Mouse (Mus musculus): ENCODE results near the gene Map3k10. TPM values are rescaled to one million over a fixed set of nuclear protein-coding genes. Genes with fewer than 3 reads are reported as not detected.

Map3k10 gene
- total and polyA plus RNA-seq, 3 experiments, result 7.8 to 16.7 (median 8.2) TPM

GRCm38 (mm10) chr7:27696711-27697110 lies 22.3 kb upstream of the Map3k10 start:
- in situ Hi-C loops (cut with MboI; ENCODE audit: low pct_ligation_motif_present, low pct_unique_long_range_greater_than_20kb, low sequenced_read_pairs) (no loop called here), dilution Hi-C loops (cut with MboI; ENCODE audit: extremely low pct_ligation_motif_present, extremely low pct_unique_long_range_greater_than_20kb, low sequenced_read_pairs) (no loop called here)
- no peak for DNase-seq (ENCODE audit: extremely low read depth)

GRCm38 (mm10) chr7:27691076-27691475 lies 16.7 kb upstream of the Map3k10 start:
- Histone ChIP-seq H3K79me2 (replicated peaks; ENCODE audit: control insufficient read depth, extremely low read depth, insufficient read depth, poor library complexity, severe bottlenecking) (no peaks in the 10 kb centered on the region), H3K27me3 (replicated peaks) (no peaks in the 10 kb centered on the region), H3K9me3 (replicated peaks; ENCODE audit: low read length) (no peaks in the 10 kb centered on the region), H3K4me1 (ENCODE audit: control insufficient read depth in 1 of 2, insufficient read depth in 2 of 2) (peaks cover 8 to 15% of the 10 kb centered on the region in 2 experiments), H3K9ac (ENCODE audit: insufficient read depth, low read depth) (no peak overlapping the region), H3K27ac (ENCODE audit: insufficient read depth, low read depth) (no peak overlapping the region), H3K36me3 (replicated peaks in 1 of 2; ENCODE audit: control insufficient read depth in 1 of 2, insufficient read depth in 1 of 2, low read length in 1 of 2) (no peaks in the 10 kb centered on the region), H3K4me3 (replicated peaks in 1 of 3; ENCODE audit: low read depth in 2 of 3, low read length in 2 of 3, poor library complexity in 1 of 3) (no peak overlapping the region), H3K4me2 (ENCODE audit: insufficient read depth, low read depth, poor library complexity, severe bottlenecking) (no peak overlapping the region)
- dilution Hi-C loops (cut with MboI; ENCODE audit: extremely low pct_ligation_motif_present, extremely low pct_unique_long_range_greater_than_20kb, low sequenced_read_pairs), result no loop called here
- DNase-seq (ENCODE audit: extremely low read depth), result peak; percentile 62
- no peak for TF ChIP-seq ELF1 (IDR thresholded peaks at IDR 0.05; ENCODE audit: low read depth, low read length)
- no peak for TF ChIP-seq TCF12 (IDR thresholded peaks at IDR 0.05; ENCODE audit: low read depth, low read length)
- TF ChIP-seq JUND (conservative IDR thresholded peaks at IDR 0.05; ENCODE audit: low read depth, low read length), result no peak
- TF ChIP-seq CHD2 (IDR thresholded peaks at IDR 0.05; ENCODE audit: low read length), result no peak
- no peak for TF ChIP-seq KAT2A (IDR thresholded peaks at IDR 0.05; ENCODE audit: insufficient replicate concordance, low read length)
- no peak for TF ChIP-seq UBTF (IDR thresholded peaks at IDR 0.05; ENCODE audit: low read depth, low read length)
- no peak for TF ChIP-seq PAX5 (IDR thresholded peaks at IDR 0.05; ENCODE audit: low read length)
- peak; percentile 56 to 83 for TF ChIP-seq CTCF (conservative IDR thresholded peaks at IDR 0.05 in 1 of 2, IDR thresholded peaks at IDR 0.05 in 1 of 2; ENCODE audit: low read depth in 2 of 2, low read length in 2 of 2)
- no peak for TF ChIP-seq JUN (IDR thresholded peaks at IDR 0.05; ENCODE audit: insufficient read depth, low read depth, low read length)
- TF ChIP-seq USF1 (IDR thresholded peaks at IDR 0.05; ENCODE audit: low read depth, low read length), result no peak
- no peak for TF ChIP-seq GABPA (IDR thresholded peaks at IDR 0.05; ENCODE audit: insufficient replicate concordance, low read depth, low read length)
- TF ChIP-seq MXI1 (IDR thresholded peaks at IDR 0.05; ENCODE audit: low read depth, low read length), result no peak
- no peak for TF ChIP-seq EP300 (IDR thresholded peaks at IDR 0.05; ENCODE audit: low read length)
- TF ChIP-seq SIN3A (IDR thresholded peaks at IDR 0.05; ENCODE audit: low read length), result no peak
- no peak for TF ChIP-seq MAZ (IDR thresholded peaks at IDR 0.05; ENCODE audit: low read depth, low read length)
- TF ChIP-seq RAD21 (IDR thresholded peaks at IDR 0.05; ENCODE audit: low read depth, low read length), result peak; percentile 74
- TF ChIP-seq SMC3 (IDR thresholded peaks at IDR 0.05; ENCODE audit: low read depth, low read length), result peak; percentile 73
- TF ChIP-seq BHLHE40 (IDR thresholded peaks at IDR 0.05; ENCODE audit: low read depth, low read length), result no peak
- TF ChIP-seq HCFC1 (IDR thresholded peaks at IDR 0.05; ENCODE audit: low read depth, low read length), result no peak
- 0 out of 2 replicates have a peak, but pooled peaks have one; percentile 10 for TF ChIP-seq MYC (IDR thresholded peaks at IDR 0.05; ENCODE audit: low read depth, low read length)
- TF ChIP-seq MAFK (IDR thresholded peaks at IDR 0.05; ENCODE audit: insufficient replicate concordance, low read length), result no peak
- TF ChIP-seq USF2 (conservative IDR thresholded peaks at IDR 0.05; ENCODE audit: low read depth, low read length), result no peak
- no peak for TF ChIP-seq ZKSCAN1 (IDR thresholded peaks at IDR 0.05; ENCODE audit: borderline replicate concordance, low read depth, low read length)
- TF ChIP-seq NELFE (IDR thresholded peaks at IDR 0.05; ENCODE audit: low read depth, low read length), result no peak
- no peak for TF ChIP-seq ZMIZ1 (IDR thresholded peaks at IDR 0.05; ENCODE audit: low read depth, low read length)
- TF ChIP-seq POLR2AphosphoS2 (IDR thresholded peaks at IDR 0.05; ENCODE audit: low read depth, low read length), result no peak
- TF ChIP-seq ETS1 (conservative IDR thresholded peaks at IDR 0.05; ENCODE audit: low read depth, low read length), result no peak
- TF ChIP-seq MAX (IDR thresholded peaks at IDR 0.05; ENCODE audit: low read length), result no peak
- no peak for TF ChIP-seq E2F4 (IDR thresholded peaks at IDR 0.05; ENCODE audit: insufficient replicate concordance, low read depth, low read length)
- TF ChIP-seq MEF2A (IDR thresholded peaks at IDR 0.05; ENCODE audit: borderline replicate concordance, low read depth, low read length), result no peak
- in situ Hi-C loops (cut with MboI; ENCODE audit: low pct_ligation_motif_present, low pct_unique_long_range_greater_than_20kb, low sequenced_read_pairs), result loop anchor here (5.0 kb wide), 1 partner anchor 36 kb away; no protein-coding TSS in a partner anchor

More at GRCm38 (mm10) chr7:27696711-27697110, 22.3 kb upstream of the Map3k10 start:
- H3K4me3 ChIP-seq (replicated peaks in 1 of 3; ENCODE audit: low read depth in 2 of 3, low read length in 2 of 3, poor library complexity in 1 of 3), result no peak overlapping the region
- no peaks in the 10 kb centered on the region for H3K9me3 ChIP-seq (replicated peaks; ENCODE audit: low read length)
- no peak overlapping the region for H3K9ac ChIP-seq (ENCODE audit: insufficient read depth, low read depth)
- H3K36me3 ChIP-seq (replicated peaks in 1 of 2; ENCODE audit: control insufficient read depth in 1 of 2, insufficient read depth in 1 of 2, low read length in 1 of 2), result no peaks in the 10 kb centered on the region
- H3K79me2 ChIP-seq (replicated peaks; ENCODE audit: control insufficient read depth, extremely low read depth, insufficient read depth, poor library complexity, severe bottlenecking), result no peaks in the 10 kb centered on the region
- no peak for TF ChIP-seq MAZ (IDR thresholded peaks at IDR 0.05; ENCODE audit: low read depth, low read length)
- no peak for TF ChIP-seq IRF4 (IDR thresholded peaks at IDR 0.05; ENCODE audit: low read depth, low read length)
- no peak for TF ChIP-seq E2F4 (IDR thresholded peaks at IDR 0.05; ENCODE audit: insufficient replicate concordance, low read depth, low read length)
- TF ChIP-seq MEF2A (IDR thresholded peaks at IDR 0.05; ENCODE audit: borderline replicate concordance, low read depth, low read length), result no peak
- TF ChIP-seq ETS1 (conservative IDR thresholded peaks at IDR 0.05; ENCODE audit: low read depth, low read length), result no peak
- no peak for TF ChIP-seq RCOR1 (conservative IDR thresholded peaks at IDR 0.05; ENCODE audit: low read depth, low read length)
- no peak for TF ChIP-seq SMC3 (IDR thresholded peaks at IDR 0.05; ENCODE audit: low read depth, low read length)
- TF ChIP-seq RAD21 (IDR thresholded peaks at IDR 0.05; ENCODE audit: low read depth, low read length), result no peak
- no peak for TF ChIP-seq CHD2 (IDR thresholded peaks at IDR 0.05; ENCODE audit: low read length)
- TF ChIP-seq TBP (conservative IDR thresholded peaks at IDR 0.05; ENCODE audit: low read depth, low read length), result no peak
- TF ChIP-seq ZKSCAN1 (IDR thresholded peaks at IDR 0.05; ENCODE audit: borderline replicate concordance, low read depth, low read length), result no peak
- no peak for TF ChIP-seq MAX (IDR thresholded peaks at IDR 0.05; ENCODE audit: low read length)
- no peak overlapping the region for H3K27ac ChIP-seq (ENCODE audit: insufficient read depth, low read depth)
- H3K27me3 ChIP-seq (replicated peaks), result no peaks in the 10 kb centered on the region
- H3K4me1 ChIP-seq (ENCODE audit: control insufficient read depth in 1 of 2, insufficient read depth in 2 of 2), result peaks cover 0 to 2% of the 10 kb centered on the region in 2 experiments; a peak in 1 of 4 replicates
- H3K4me2 ChIP-seq (ENCODE audit: insufficient read depth, low read depth, poor library complexity, severe bottlenecking), result no peak overlapping the region
